Mouse (Mus musculus) ovary, adult 2 months (tissue): Measurements from ENCODE around the gene Tmem86a. TPM values are rescaled to one million over a fixed set of nuclear protein-coding genes. Genes with fewer than 3 reads are reported as not detected.

ENCODE experiments used
- polyA plus RNA-seq: library from polyadenylated mRNA; depleted of rRNA; stranded (reverse); fragments of >200 nt; gene quantifications from 2 replicates; pipeline ENCODE4 v1.2.3, GENCODE M21; 2012; rRNA removed

Gene Tmem86a
- 887 and 1,076 TPM in 2 replicates for polyA plus RNA-seq

DNA sequence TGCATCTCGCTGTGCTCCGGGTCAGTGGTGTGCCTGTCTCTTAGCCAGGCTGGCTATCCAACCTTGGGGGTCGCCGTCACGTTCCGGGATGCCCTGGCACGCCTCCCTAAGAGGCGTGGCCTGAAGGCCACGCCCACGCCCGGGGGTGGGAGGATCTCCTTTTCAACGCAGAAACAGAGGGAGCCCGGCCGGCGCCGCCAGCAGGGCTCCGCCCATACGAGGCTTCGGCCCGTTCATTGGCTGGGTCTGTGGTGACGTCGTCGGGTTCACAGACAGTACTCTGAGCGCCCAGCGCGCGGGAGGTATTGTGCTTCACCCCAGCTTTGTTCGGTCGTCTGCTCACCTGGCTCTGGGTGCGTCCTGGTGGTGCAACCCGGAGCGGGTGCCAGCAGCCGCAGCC lies at the start of gene Tmem86a:
TSS of gene Tmem86a (plus strand) at position 236 of the 400 bp plus-strand sequence.

DNA sequence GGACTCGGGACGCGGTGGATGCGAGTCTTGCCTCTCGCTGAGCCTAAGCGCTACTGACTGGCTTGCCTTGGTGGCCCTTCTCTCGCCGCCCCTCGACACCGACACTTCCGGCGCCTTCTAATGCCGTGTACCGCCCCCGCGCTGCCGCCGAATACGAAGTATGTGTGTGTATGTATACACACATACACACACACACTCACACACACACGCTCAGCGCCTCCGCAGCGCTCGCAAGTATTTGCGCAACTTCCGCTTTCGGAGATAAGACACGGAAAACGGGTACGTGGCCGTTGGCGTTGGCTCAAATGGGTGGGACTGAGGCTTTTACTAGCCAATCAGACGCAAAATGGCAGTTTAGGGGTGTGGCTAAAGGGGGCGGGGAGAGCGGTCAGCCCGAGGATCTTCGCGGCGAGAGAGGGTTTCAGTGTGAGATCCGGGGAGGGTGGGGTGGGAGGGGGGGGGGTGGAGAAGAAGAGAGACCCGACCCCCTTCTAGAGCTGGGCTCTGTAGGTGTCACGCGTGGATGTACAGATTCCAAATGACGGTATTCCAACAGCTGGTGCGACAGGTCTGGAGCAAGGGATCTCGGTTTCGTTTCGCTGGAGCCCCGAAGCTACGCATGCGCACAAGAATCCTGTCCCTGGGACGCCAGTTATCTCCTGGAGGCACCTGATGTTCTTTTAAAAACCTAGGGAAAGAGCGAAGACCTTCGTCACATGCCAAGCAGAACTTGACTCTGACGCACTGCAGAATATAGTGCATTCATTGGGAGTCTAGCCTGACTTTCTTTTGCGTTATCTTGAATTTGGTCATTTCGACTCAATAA lies 42.0 kb upstream of the Tmem86a start, which contains the start of gene Spty2d1:
TSS of gene Spty2d1 (minus strand) at position 244 of the 826 bp plus-strand sequence.

Other genes starting within 250 kb of the Tmem86a start
- gene Ldha, start 209.1 kb upstream of the Tmem86a start, polyA plus RNA-seq: 389 and 492 TPM in 2 replicates
- 0.15 and 0.36 TPM in 2 replicates for gene Ldhc, start 189.4 kb upstream of the Tmem86a start, polyA plus RNA-seq
- 62.7 and 104 TPM in 2 replicates for gene Tsg101, start 130.6 kb upstream of the Tmem86a start, polyA plus RNA-seq
- 2.5 and 2.9 TPM in 2 replicates for gene Uevld, start 92.1 kb upstream of the Tmem86a start, polyA plus RNA-seq
- not detected in 2 replicates for gene Gm9999, start 67.0 kb upstream of the Tmem86a start, polyA plus RNA-seq
- 6.5 and 7.4 TPM in 2 replicates for gene Spty2d1, start 42.2 kb upstream of the Tmem86a start, polyA plus RNA-seq
- gene Ptpn5, start 83.1 kb downstream of the Tmem86a start, polyA plus RNA-seq: 13.9 and 24.4 TPM in 2 replicates
- not detected in 2 replicates for gene Mrgpra6, start 154.3 kb downstream of the Tmem86a start, polyA plus RNA-seq
- gene Mrgpra9, start 202.2 kb downstream of the Tmem86a start, polyA plus RNA-seq: not detected in 2 replicates